Mouse (Mus musculus): ENCODE data around the gene Stum. TPM values are rescaled to one million over a fixed set of nuclear protein-coding genes. Genes with fewer than 3 reads are reported as not detected.

The Stum gene
- polyA plus RNA-seq, 1 experiment from 2014 or later: 1.2 TPM

DNA sequence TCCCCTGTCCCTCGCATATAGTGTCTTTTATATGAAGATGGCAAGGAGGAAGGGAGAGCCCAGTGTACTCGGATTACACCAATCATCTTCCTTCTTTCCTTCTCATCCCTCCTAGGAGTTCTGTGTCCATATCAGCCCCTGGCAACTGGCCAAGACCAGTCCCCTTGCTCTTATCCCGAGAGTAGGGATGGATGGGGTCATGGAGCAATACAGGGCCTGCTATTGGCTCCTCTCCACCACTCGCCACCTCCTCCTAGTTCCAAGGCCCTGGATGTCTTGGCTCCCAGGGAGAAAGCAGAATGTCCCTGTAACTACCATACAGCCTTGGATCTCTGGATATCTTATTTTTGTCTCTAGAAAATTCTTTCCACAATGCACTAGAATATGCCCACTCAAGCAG lies 68.2 kb downstream of the Stum start:
- H3K27me3 ChIP-seq (ENCODE audit: control insufficient read depth, insufficient read depth, low read length): no peaks in the 10 kb centered on the region
- WGBS: 38% methylated on average over 4 of the region's 4 CpGs
- H3K4me2 ChIP-seq (replicated peaks; ENCODE audit: low read depth, low read length): no peak overlapping the region
- 0 out of 2 replicates have a peak, but pooled peaks cover 3% of the 10 kb centered on the region for H3K4me1 ChIP-seq (ENCODE audit: control insufficient read depth, insufficient read depth, low read length)
- no peaks in the 10 kb centered on the region for H3K9me3 ChIP-seq (ENCODE audit: control insufficient read depth, low read depth, low read length)
- no peak overlapping the region for H3K27ac ChIP-seq (ENCODE audit: low read length)
- no peak overlapping the region for H3K9ac ChIP-seq (replicated peaks; ENCODE audit: low read depth, low read length)
- ATAC-seq (ENCODE audit: insufficient number of reproducible peaks, insufficient read depth, low FRiP score, low read depth): no peak
- peaks cover 33% of the 10 kb centered on the region; the same call in 1 of the 2 replicates for H3K36me3 ChIP-seq (ENCODE audit: control insufficient read depth, insufficient read depth, low read length)
- H3K4me3 ChIP-seq (ENCODE audit: low read depth, low read length): no peak overlapping the region

DNA sequence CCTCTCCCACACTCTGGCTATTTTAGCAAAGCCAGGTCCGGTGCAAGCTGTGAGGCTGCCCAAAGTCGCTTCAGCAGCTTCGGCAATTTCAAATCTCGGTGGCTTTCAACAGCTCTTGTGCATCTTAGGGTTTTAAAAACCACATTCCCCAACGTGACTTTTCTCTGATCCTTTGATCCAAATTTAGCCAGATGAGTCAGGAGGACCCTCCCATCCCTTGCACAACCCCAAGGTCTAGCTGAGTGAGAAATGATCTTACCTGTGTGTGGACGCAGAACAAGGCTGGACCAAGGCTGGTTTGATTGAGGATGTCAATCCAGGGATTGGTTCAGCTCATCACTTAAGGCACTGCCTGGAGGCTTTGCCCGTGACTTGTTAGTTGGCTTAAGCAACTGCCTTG lies 73.0 kb downstream of the Stum start:
- Histone ChIP-seq H3K27me3 (ENCODE audit: control insufficient read depth, insufficient read depth, low read length) (no peaks in the 10 kb centered on the region), H3K4me1 (ENCODE audit: control insufficient read depth, insufficient read depth, low read length) (peaks cover 32% of the 10 kb centered on the region), H3K4me2 (replicated peaks; ENCODE audit: low read depth, low read length) (no peak overlapping the region), H3K4me3 (ENCODE audit: low read depth, low read length) (no peak overlapping the region), H3K36me3 (ENCODE audit: control insufficient read depth, insufficient read depth, low read length) (peaks cover 7% of the 10 kb centered on the region; the same call in 1 of the 2 replicates), H3K9me3 (ENCODE audit: control insufficient read depth, low read depth, low read length) (no peaks in the 10 kb centered on the region), H3K9ac (replicated peaks; ENCODE audit: low read depth, low read length) (no peak overlapping the region), H3K27ac (ENCODE audit: low read length) (no peak overlapping the region)
- WGBS: 75% methylated on average over 7 of the region's 7 CpGs
- no peak for ATAC-seq (ENCODE audit: insufficient number of reproducible peaks, insufficient read depth, low FRiP score, low read depth)

DNA sequence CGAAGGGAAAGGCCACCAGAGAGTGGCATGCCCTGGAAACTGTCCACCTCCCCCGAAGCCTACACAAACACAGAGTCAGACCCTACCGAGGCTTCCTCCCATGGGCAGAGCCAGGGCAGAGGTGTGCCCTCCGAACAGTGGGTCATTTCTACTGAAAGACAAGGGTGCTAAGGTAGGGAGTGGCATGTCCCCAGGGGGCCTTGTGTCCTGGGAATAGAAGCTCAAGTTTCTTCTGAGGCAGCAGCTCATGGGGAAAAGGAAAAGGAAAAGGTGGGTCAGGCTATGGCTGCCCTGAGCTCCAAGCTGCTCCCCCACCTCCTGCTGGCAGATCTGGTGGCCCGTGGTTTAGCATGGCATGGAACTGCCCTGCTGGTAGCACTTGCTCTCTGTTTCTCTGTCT lies 73.5 kb downstream of the Stum start:
- ATAC-seq (ENCODE audit: insufficient number of reproducible peaks, insufficient read depth, low FRiP score, low read depth): no peak
- H3K4me2 ChIP-seq (replicated peaks; ENCODE audit: low read depth, low read length): no peak overlapping the region
- H3K27ac ChIP-seq (ENCODE audit: low read length): no peak overlapping the region
- H3K4me1 ChIP-seq (ENCODE audit: control insufficient read depth, insufficient read depth, low read length): peaks cover 37% of the 10 kb centered on the region
- no peaks in the 10 kb centered on the region for H3K9me3 ChIP-seq (ENCODE audit: control insufficient read depth, low read depth, low read length)
- WGBS: 72% methylated on average over 5 of the region's 5 CpGs
- H3K27me3 ChIP-seq (ENCODE audit: control insufficient read depth, insufficient read depth, low read length): no peaks in the 10 kb centered on the region
- H3K9ac ChIP-seq (replicated peaks; ENCODE audit: low read depth, low read length): no peak overlapping the region
- peaks cover 7% of the 10 kb centered on the region; the same call in 1 of the 2 replicates for H3K36me3 ChIP-seq (ENCODE audit: control insufficient read depth, insufficient read depth, low read length)
- no peak overlapping the region for H3K4me3 ChIP-seq (ENCODE audit: low read depth, low read length)

DNA sequence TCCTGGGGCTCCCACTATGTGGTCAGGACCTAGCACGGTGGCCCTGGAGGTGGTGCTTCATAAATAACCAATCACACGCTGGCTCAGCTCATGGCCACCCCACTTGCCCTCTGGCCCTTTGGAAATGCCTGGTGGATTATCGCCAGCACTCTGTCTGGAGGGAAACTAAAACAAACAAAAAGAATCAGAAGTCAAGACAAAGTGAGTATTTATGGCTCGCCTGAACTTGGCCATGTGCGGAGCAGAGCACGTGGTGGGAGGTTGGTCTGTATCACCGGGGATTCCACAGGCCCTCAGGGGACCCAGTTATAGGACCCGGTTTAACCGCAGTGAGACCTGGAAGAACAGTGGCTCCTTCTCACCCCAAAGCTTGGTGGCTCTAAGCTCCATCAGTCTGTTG lies 74.5 kb downstream of the Stum start:
- Histone ChIP-seq H3K4me1 (ENCODE audit: control insufficient read depth, insufficient read depth, low read length) (peaks cover 47% of the 10 kb centered on the region), H3K27ac (ENCODE audit: low read length) (peak overlapping the region; percentile 7; the same call in 1 of the 2 replicates), H3K27me3 (ENCODE audit: control insufficient read depth, insufficient read depth, low read length) (no peaks in the 10 kb centered on the region), H3K9ac (replicated peaks; ENCODE audit: low read depth, low read length) (no peak overlapping the region), H3K4me3 (ENCODE audit: low read depth, low read length) (no peak overlapping the region), H3K9me3 (ENCODE audit: control insufficient read depth, low read depth, low read length) (no peaks in the 10 kb centered on the region), H3K36me3 (ENCODE audit: control insufficient read depth, insufficient read depth, low read length) (peaks cover 2% of the 10 kb centered on the region; the same call in 1 of the 2 replicates), H3K4me2 (replicated peaks; ENCODE audit: low read depth, low read length) (no peak overlapping the region)
- no peak; the same call in 1 of the 2 replicates for ATAC-seq (ENCODE audit: insufficient number of reproducible peaks, insufficient read depth, low FRiP score, low read depth)
- WGBS: 32% methylated on average over 9 of the region's 9 CpGs

DNA sequence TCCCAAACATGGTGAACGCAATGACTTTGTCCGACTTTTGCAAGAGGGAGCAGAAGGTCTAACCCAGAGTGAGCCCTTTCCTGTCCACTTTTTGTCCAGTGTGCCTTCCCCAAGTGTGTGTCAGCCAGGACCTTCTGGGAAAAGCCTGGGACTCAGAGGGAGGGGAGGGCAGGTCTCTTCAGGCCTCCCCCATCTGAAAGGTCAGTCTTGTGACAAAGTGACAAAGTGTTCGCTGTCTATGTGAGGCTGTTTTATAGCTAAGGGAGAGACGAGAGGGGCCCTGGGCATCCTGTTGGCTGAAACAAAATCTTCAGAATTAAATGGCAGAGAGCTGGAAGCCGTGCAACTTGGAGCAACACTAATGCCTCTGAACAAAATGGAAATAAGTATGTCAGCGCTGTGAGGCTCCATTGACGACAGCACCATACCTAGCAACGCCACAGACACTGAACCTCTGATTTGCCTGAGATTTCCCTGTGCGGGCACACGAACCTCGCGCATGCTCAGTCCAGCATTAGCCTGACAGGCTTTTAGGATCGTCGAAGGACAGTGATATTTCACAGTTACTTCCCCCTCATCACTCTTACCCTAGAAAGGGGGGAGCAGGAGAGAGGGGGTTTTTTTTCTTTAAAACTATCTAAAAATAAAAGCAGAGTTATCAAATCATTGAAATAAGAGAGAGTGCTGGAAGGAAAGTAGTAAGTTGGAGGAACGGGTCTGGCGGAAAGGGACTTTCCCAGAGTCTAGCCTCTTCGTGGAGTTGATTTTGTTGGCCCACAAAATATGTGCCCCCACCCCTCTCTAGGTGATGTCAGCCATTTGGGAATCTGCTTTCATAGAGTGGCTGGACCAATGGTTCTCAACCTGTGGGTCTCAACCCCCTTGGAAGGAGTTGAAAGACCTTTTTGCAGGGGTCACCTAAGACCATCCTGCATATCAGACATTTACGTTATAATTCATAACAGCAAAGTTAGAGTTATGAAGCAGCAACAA lies 75.3 kb downstream of the Stum start:
- ATAC-seq (ENCODE audit: insufficient number of reproducible peaks, insufficient read depth, low FRiP score, low read depth): no peak
- Histone ChIP-seq H3K4me3 (ENCODE audit: low read depth, low read length) (no peak overlapping the region), H3K4me1 (ENCODE audit: control insufficient read depth, insufficient read depth, low read length) (peaks cover 55% of the 10 kb centered on the region), H3K9me3 (ENCODE audit: control insufficient read depth, low read depth, low read length) (no peaks in the 10 kb centered on the region), H3K4me2 (replicated peaks; ENCODE audit: low read depth, low read length) (no peak overlapping the region), H3K27me3 (ENCODE audit: control insufficient read depth, insufficient read depth, low read length) (no peaks in the 10 kb centered on the region), H3K9ac (replicated peaks; ENCODE audit: low read depth, low read length) (no peak overlapping the region), H3K36me3 (ENCODE audit: control insufficient read depth, insufficient read depth, low read length) (no peaks in the 10 kb centered on the region), H3K27ac (ENCODE audit: low read length) (peak overlapping the region; percentile 52)
- WGBS: 63% methylated on average over 18 of the region's 18 CpGs

DNA sequence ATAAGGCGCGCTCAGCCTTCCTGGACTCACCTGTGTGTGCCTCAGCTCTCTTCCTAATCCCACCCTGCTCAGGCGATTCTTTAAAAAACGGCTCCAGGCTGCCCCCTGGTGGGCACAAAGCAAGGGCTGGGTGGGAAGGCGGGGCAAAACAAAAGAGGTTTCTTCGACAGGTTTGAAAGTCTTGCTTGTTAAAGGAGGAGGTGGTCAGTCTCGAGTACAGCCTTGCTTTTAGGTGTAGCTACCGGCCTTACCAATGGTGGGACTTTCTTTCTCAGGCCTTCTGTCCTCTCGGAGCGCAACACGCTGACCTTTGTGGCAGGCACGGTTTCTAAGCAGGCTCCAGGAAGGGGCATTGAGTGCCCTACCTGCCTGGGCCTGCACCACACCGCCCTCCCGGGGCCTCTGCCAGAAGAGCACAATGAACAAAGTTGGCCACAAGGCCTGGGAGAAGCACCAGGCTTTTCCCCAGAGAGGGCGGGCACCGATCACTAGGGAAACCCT lies 76.1 kb downstream of the Stum start:
- no peak overlapping the region for H3K4me3 ChIP-seq (ENCODE audit: low read depth, low read length)
- no peak overlapping the region for H3K9ac ChIP-seq (replicated peaks; ENCODE audit: low read depth, low read length)

DNA sequence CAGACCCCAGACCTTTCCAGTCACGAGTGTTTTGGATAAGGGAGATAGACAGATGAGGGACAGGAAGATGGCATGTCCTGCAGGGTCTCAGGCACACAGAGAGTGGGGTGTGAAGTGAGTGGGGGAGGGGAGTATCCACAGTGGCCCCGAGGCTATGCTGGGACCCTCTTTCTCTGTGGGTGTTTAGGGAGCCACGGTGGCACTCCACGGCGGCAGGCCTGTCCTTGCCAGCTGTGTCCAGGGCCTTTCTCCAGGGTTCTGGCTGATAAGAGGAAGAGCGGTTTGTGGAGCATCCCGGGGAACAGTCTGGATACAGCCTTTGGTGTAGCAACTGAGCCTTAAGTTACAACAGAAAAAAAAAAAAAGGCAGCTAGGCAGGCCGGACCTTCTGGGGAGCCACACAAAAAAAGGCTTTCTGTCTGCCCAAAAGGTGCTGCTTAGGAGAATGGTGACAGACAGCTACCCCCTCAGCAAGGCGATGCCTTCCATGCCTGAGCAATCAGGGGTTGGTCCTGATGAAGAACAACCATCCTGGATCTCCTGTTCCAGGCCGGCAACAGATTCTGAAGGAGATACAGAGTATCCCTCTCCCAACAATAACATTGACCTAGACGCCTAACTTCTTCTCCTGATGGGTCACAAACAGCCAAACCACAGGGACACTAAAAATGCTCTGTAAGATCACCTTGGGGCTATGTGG lies 76.8 kb downstream of the Stum start:
- Histone ChIP-seq H3K27me3 (ENCODE audit: control insufficient read depth, insufficient read depth, low read length) (no peaks in the 10 kb centered on the region), H3K4me3 (ENCODE audit: low read depth, low read length) (no peak overlapping the region), H3K4me1 (ENCODE audit: control insufficient read depth, insufficient read depth, low read length) (peaks cover 69% of the 10 kb centered on the region), H3K36me3 (ENCODE audit: control insufficient read depth, insufficient read depth, low read length) (no peaks in the 10 kb centered on the region), H3K9me3 (ENCODE audit: control insufficient read depth, low read depth, low read length) (no peaks in the 10 kb centered on the region), H3K4me2 (replicated peaks; ENCODE audit: low read depth, low read length) (no peak overlapping the region), H3K9ac (replicated peaks; ENCODE audit: low read depth, low read length) (no peak overlapping the region; the same call in 1 of the 2 replicates), H3K27ac (ENCODE audit: low read length) (no peak overlapping the region; the same call in 1 of the 2 replicates)
- no peak for ATAC-seq (ENCODE audit: insufficient number of reproducible peaks, insufficient read depth, low FRiP score, low read depth)
- 73% methylated on average over 11 of the region's 11 CpGs for WGBS

More for the DNA sequence above, 76.1 kb downstream of the Stum start:
- peak; percentile 60; the same call in 1 of the 2 replicates for ATAC-seq (ENCODE audit: insufficient number of reproducible peaks, insufficient read depth, low FRiP score, low read depth)
- Histone ChIP-seq H3K27ac (ENCODE audit: low read length) (peak overlapping the region; percentile 52), H3K4me2 (replicated peaks; ENCODE audit: low read depth, low read length) (peak overlapping the region; percentile 23; the same call in 1 of the 2 replicates), H3K36me3 (ENCODE audit: control insufficient read depth, insufficient read depth, low read length) (no peaks in the 10 kb centered on the region), H3K4me1 (ENCODE audit: control insufficient read depth, insufficient read depth, low read length) (peaks cover 62% of the 10 kb centered on the region), H3K9me3 (ENCODE audit: control insufficient read depth, low read depth, low read length) (no peaks in the 10 kb centered on the region), H3K27me3 (ENCODE audit: control insufficient read depth, insufficient read depth, low read length) (no peaks in the 10 kb centered on the region)
- 14% methylated on average over 16 of the region's 16 CpGs for WGBS
